Mouse (Mus musculus) embryonic facial prominence, embryonic 12.5 days (tissue): Measurements from ENCODE around the gene Slc8b1. TPM values are rescaled to one million over a fixed set of nuclear protein-coding genes. Genes with fewer than 3 reads are reported as not detected.

Experiments used
- ATAC-seq: fragments of 200-750 bp; cut with Nextera tagmentation; 2 replicates; pipeline ENCODE4 v1.8.0; 2017; ENCODE audit not compliant: insufficient number of reproducible peaks, insufficient read depth, low FRiP score, low TSS enrichment
- H3K27ac ChIP-seq: fragments of 300-500 bp; sonication (generic); 2 replicates; pipeline ENCODE4 v1.5.1; 2016; ENCODE audit warnings: mild to moderate bottlenecking
- H3K27me3 ChIP-seq: fragments of 300-500 bp; sonication (generic); 2 replicates; pipeline ENCODE4 v1.6.1; 2016; ENCODE audit warnings: mild to moderate bottlenecking, moderate library complexity
- H3K36me3 ChIP-seq: fragments of 300-500 bp; sonication (generic); 2 replicates; pipeline ENCODE4 v1.6.1; 2016; ENCODE audit warnings: mild to moderate bottlenecking
- H3K4me1 ChIP-seq: fragments of 300-500 bp; sonication (generic); 2 replicates; pipeline ENCODE4 v1.6.1; 2016
- H3K4me2 ChIP-seq: fragments of 300-500 bp; sonication (generic); replicated peaks from 2 replicates; pipeline ENCODE4 v1.6.1; 2016; ENCODE audit warnings: mild to moderate bottlenecking, moderate library complexity
- H3K4me3 ChIP-seq: fragments of 300-500 bp; sonication (generic); 2 replicates; pipeline ENCODE4 v1.5.1; 2016; ENCODE audit warnings: mild to moderate bottlenecking
- H3K9ac ChIP-seq: fragments of 300-500 bp; sonication (generic); 2 replicates; pipeline ENCODE4 v1.6.1; 2016; ENCODE audit warnings: mild to moderate bottlenecking, moderate library complexity
- H3K9me3 ChIP-seq: fragments of 300-500 bp; sonication (generic); 2 replicates; pipeline ENCODE4 v1.6.1; 2016; ENCODE audit warnings: mild to moderate bottlenecking, moderate library complexity
- WGBS: fragments of 180-500 bp; shearing (Covaris S2); methylation state at CpG from one replicate; pipeline ENCODE4 v1.1.7; 2016; 5-methylcytosine and 5-hydroxymethylcytosine counted together
- polyA plus RNA-seq: library from polyadenylated mRNA; unstranded; fragments of >200 nt; fragmentation: Nextera tagmentation; extraction: Ambion mirVana; gene quantifications from 2 replicates; pipeline ENCODE4 v1.2.1, GENCODE M21; 2016

Gene Slc8b1
- polyA plus RNA-seq, 1 experiment from 2014 or later: 6.4 TPM

GRCm38 (mm10) chr5:120560616-120561311, 49.8 kb downstream of the Slc8b1 start:
- no peaks in the 10 kb centered on the region for H3K9me3 ChIP-seq
- H3K27ac ChIP-seq: peak overlapping the region; percentile 80
- no peak for ATAC-seq
- H3K4me2 ChIP-seq: peak overlapping the region; percentile 31
- no peak overlapping the region for H3K4me3 ChIP-seq
- peaks cover 9% of the 10 kb centered on the region for H3K36me3 ChIP-seq
- H3K27me3 ChIP-seq: no peaks in the 10 kb centered on the region
- H3K9ac ChIP-seq: no peak overlapping the region
- WGBS: 16% methylated on average over 16 of the region's 16 CpGs
- peaks cover 58% of the 10 kb centered on the region for H3K4me1 ChIP-seq

DNA sequence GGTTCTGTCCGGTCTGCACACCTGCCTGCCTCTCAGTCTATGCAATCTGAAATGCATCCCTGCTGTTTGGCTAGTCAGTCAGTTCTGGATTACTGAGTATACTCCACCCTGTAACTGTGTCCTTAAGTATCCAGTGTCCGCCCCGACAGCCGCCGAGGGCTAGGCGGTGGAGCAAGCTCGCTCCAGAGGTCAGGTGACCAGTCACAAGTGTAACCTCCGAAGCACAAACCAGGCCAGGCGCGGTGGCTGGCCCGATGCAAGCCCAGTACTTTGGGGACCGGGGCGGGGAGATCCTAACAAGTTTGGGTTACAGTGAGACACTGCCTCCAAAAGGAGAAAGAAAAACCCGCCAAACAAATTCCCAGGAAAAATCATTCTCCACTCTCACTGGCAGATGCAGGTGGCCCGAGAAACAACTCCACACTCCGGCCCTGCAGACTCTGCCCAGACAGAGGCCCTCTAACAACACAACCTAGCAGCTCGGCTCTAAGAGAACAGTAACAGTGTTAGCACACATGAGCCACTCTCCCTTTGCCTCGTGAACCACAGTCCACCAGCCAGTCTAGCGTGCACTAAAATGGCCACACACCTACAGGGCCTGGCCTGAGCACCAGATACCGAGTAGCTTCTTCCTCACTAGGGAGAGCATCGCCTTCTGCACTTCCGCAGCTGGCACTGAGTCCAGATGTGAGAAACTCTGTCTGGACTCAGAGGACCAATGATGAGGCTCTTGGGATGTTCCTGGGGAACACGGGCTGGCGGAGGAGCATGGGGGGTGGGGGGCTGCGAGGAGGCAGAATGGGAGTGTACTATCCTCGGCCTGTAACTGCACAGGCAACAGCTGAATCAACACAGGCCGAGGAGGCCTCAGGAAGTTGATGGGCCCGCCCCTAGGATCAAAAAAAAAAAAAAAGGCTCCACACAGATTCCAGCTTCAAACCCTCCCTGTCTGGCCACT, 52.3 kb downstream of the Slc8b1 start:
- Histone ChIP-seq H3K4me2 (peak overlapping the region; percentile 24; the same call in 1 of the 2 replicates), H3K27me3 (no peaks in the 10 kb centered on the region), H3K27ac (peak overlapping the region; percentile 92), H3K4me3 (no peak overlapping the region), H3K9me3 (no peaks in the 10 kb centered on the region), H3K36me3 (no peaks in the 10 kb centered on the region), H3K4me1 (peaks cover 83% of the 10 kb centered on the region), H3K9ac (peak overlapping the region; percentile 36; the same call in 1 of the 2 replicates)
- 26% methylated on average over 28 of the region's 28 CpGs for WGBS
- ATAC-seq: peak; percentile 31; the same call in 1 of the 2 replicates

DNA sequence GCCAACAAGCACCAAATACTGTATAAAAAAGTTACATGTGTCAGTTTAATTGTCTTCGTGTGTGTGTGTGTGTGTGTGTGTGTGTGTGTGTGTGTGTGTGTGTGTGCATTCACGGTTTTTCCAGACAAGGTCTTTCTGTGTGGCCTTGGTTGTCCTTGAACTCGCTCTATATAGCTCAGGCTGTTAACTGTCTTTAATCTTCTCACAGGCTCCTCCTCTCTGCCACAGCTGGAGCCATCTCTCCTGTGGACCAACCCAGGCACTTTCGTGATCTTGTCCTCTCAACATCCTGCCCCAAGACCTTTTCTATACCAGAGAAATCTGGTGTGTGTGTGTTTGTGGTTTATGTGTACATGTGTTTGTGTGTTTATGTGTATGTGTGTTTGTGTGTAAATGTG, 52.9 kb downstream of the Slc8b1 start:
- no peaks in the 10 kb centered on the region for H3K27me3 ChIP-seq
- no peak overlapping the region for H3K9ac ChIP-seq
- no peaks in the 10 kb centered on the region for H3K9me3 ChIP-seq
- peaks cover 83% of the 10 kb centered on the region for H3K4me1 ChIP-seq
- no peaks in the 10 kb centered on the region for H3K36me3 ChIP-seq
- H3K4me3 ChIP-seq: no peak overlapping the region
- ATAC-seq: 0 out of 2 replicates have a peak, but pooled peaks have one; percentile 0
- peak overlapping the region; percentile 92 for H3K27ac ChIP-seq
- WGBS: 41% methylated on average over 4 of the region's 4 CpGs
- no peak overlapping the region; the same call in 1 of the 2 replicates for H3K4me2 ChIP-seq

GRCm38 (mm10) chr5:120565171-120565905, 54.4 kb downstream of the Slc8b1 start:
- no peaks in the 10 kb centered on the region for H3K9me3 ChIP-seq
- H3K27ac ChIP-seq: peak overlapping the region; percentile 78
- WGBS: 33% methylated on average over 15 of the region's 15 CpGs
- no peaks in the 10 kb centered on the region for H3K36me3 ChIP-seq
- no peak overlapping the region for H3K4me3 ChIP-seq
- H3K27me3 ChIP-seq: no peaks in the 10 kb centered on the region
- 0 out of 2 replicates have a peak overlapping the region, but pooled peaks have one; percentile 12 for H3K4me2 ChIP-seq
- ATAC-seq: no peak
- peaks cover 74% of the 10 kb centered on the region for H3K4me1 ChIP-seq
- H3K9ac ChIP-seq: no peak overlapping the region

DNA sequence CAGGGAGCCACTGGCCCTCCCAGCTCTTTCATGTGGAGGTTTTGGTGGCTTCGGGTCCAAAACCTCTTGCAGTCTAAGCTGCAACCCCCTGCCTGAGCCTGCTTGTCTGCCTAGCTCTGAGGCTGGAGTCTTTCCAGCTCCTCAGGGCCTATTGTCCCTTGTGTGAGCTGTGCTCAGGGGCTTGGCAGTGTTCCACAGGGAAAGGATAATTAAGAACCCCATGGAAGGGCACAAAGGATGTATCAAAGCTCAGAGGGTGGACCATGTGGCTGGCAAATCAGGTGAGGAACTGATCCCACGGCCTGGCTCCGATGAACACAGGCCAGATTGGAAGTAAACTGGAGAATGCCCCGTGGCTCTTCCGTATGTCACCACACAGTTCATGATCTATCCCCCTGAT, 55.1 kb downstream of the Slc8b1 start:
- 50% methylated on average over 5 of the region's 5 CpGs for WGBS
- no peaks in the 10 kb centered on the region for H3K9me3 ChIP-seq

DNA sequence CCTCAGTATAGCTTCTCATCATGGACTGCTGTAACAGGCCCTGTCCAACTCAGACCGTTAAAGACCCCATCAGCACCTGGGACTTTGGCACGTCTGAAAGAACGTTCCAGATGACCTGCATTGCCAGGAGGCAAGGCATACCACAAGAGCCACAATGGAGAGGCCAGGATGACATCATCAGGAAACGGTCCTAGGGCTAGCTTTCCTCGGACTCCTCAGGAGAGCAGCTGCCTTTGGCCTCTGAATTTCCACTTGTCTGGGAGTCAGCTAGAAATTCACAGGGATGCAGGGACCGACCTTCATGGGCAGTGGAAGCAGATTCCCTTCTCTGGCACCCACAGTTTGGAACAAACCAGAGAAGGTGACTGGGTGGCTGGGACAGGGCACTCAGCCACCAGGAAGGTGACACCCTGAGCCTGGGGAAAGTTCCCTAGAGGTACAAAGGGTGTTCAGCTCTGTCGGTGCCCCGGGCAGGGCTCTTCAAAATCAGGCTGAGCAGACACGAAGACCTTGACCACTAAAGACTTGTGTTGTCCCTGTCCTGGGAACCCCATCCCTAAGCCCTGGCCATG, 55.8 kb downstream of the Slc8b1 start:
- H3K4me1 ChIP-seq: peaks cover 74% of the 10 kb centered on the region
- no peak overlapping the region for H3K4me3 ChIP-seq
- H3K9ac ChIP-seq: no peak overlapping the region
- peak overlapping the region; percentile 0; the same call in 1 of the 2 replicates for H3K4me2 ChIP-seq
- H3K27me3 ChIP-seq: no peaks in the 10 kb centered on the region
- H3K36me3 ChIP-seq: no peaks in the 10 kb centered on the region
- 48% methylated on average over 9 of the region's 9 CpGs for whole genome bisulfite sequencing
- no peak for ATAC-seq
- H3K27ac ChIP-seq: peak overlapping the region; percentile 91
- H3K9me3 ChIP-seq: no peaks in the 10 kb centered on the region

More for the DNA sequence above, 55.1 kb downstream of the Slc8b1 start:
- H3K4me3 ChIP-seq: no peak overlapping the region
- no peak for ATAC-seq
- H3K27ac ChIP-seq: peak overlapping the region; percentile 91
- no peaks in the 10 kb centered on the region for H3K27me3 ChIP-seq
- peaks cover 73% of the 10 kb centered on the region for H3K4me1 ChIP-seq
- H3K4me2 ChIP-seq: peak overlapping the region; percentile 12; the same call in 1 of the 2 replicates
- no peaks in the 10 kb centered on the region for H3K36me3 ChIP-seq
- no peak overlapping the region for H3K9ac ChIP-seq

DNA sequence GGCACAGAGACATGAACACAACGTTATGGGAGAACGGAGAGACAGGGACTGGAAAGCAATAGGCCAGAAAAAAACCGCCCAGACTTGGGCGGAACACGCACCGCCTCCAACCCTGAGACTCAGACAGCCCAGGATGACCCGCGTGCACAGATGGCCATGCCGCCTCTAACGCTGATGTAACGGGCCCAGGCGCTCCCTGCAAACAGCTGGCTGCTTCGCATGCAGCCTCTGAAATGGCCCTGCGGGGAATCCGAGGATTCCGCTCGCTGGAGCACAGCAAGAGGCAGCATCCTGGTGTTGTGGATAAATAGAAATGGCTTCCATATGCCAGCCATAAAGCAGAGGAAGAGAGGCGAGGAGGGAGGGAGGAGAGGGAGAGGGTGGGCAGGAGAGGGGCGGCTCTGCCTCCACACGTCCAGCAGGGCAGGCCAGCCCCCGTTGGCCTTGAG, 56.3 kb downstream of the Slc8b1 start:
- no peaks in the 10 kb centered on the region for H3K36me3 ChIP-seq
- H3K4me2 ChIP-seq: peak overlapping the region; percentile 0; the same call in 1 of the 2 replicates
- no peaks in the 10 kb centered on the region for H3K27me3 ChIP-seq
- H3K4me1 ChIP-seq: peaks cover 74% of the 10 kb centered on the region
- H3K9me3 ChIP-seq: no peaks in the 10 kb centered on the region
- no peak overlapping the region for H3K4me3 ChIP-seq
- WGBS: 11% methylated on average over 21 of the region's 21 CpGs
- H3K27ac ChIP-seq: peak overlapping the region; percentile 91
- ATAC-seq: no peak
- no peak overlapping the region for H3K9ac ChIP-seq

DNA sequence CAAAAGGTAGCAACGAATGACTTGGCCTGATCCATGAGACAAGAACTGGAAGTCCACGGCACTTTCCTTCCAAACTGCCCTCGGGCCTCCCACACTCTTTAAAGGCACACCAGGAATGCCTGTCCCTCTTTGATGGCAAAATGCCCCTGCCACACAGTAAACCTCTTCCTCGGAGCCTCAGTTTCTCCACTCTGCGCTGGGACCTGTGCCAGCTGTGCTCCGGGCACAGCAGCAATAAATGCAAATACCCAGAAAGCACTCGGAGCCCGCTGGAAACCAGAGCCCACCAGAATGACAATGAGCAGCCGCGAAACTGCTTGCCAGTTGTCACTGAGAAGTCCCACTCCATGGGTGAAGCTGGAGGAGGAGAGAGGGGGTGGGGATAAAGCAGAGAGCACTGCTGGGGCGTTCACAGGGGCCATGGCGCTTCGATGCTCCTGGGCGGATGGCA, 56.8 kb downstream of the Slc8b1 start:
- ATAC-seq: no peak
- no peaks in the 10 kb centered on the region for H3K36me3 ChIP-seq
- 44% methylated on average over 14 of the region's 14 CpGs for WGBS
- no peak overlapping the region for H3K4me2 ChIP-seq
- no peak overlapping the region for H3K4me3 ChIP-seq
- H3K9me3 ChIP-seq: no peaks in the 10 kb centered on the region
- H3K9ac ChIP-seq: peak overlapping the region; percentile 4; the same call in 1 of the 2 replicates
- peak overlapping the region; percentile 91 for H3K27ac ChIP-seq
- H3K27me3 ChIP-seq: no peaks in the 10 kb centered on the region
- peaks cover 71% of the 10 kb centered on the region for H3K4me1 ChIP-seq

DNA sequence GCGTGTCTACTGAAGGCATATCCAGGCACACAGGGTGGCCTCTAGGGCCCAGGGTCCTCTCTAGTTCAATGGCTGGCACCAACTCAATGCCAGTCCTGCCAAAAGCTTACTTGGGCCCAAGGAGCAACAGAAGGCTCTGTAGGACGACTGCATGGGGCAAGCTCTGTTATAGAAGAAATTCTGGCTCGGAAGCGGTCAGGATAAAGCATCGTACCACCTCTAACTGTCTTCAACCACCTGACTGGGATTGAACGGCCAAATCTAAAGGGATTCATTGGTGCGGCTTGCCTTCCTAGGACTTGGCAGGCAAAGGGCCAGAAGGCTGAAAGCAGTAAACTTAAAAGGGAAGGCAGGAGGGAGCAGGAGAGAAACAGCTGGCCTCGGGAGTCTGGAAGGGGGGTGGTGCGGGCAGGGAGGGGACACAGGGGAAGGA, 57.4 kb downstream of the Slc8b1 start:
- whole genome bisulfite sequencing: 62% methylated on average over 9 of the region's 9 CpGs
- peaks cover 65% of the 10 kb centered on the region for H3K4me1 ChIP-seq
- H3K9ac ChIP-seq: peak overlapping the region; percentile 4; the same call in 1 of the 2 replicates

GRCm38 (mm10) chr5:120568964-120569363, 58.0 kb downstream of the Slc8b1 start:
- Histone ChIP-seq H3K27ac (peak overlapping the region; percentile 91), H3K4me3 (no peak overlapping the region), H3K9me3 (no peaks in the 10 kb centered on the region), H3K4me2 (no peak overlapping the region), H3K36me3 (no peaks in the 10 kb centered on the region), H3K27me3 (no peaks in the 10 kb centered on the region), H3K9ac (no peak overlapping the region), H3K4me1 (peaks cover 59% of the 10 kb centered on the region)
- ATAC-seq: no peak
- 77% methylated on average over 4 of the region's 4 CpGs for WGBS

More for the DNA sequence above, 57.4 kb downstream of the Slc8b1 start:
- ATAC-seq: no peak
- H3K4me2 ChIP-seq: no peak overlapping the region
- H3K9me3 ChIP-seq: no peaks in the 10 kb centered on the region
- H3K36me3 ChIP-seq: no peaks in the 10 kb centered on the region
- H3K27me3 ChIP-seq: no peaks in the 10 kb centered on the region
- no peak overlapping the region for H3K4me3 ChIP-seq
- H3K27ac ChIP-seq: peak overlapping the region; percentile 91
